Mouse (Mus musculus) kidney, adult 2 months (tissue): ENCODE results near the gene Zp3.

Source experiments
- CTCF ChIP-seq: fragments of 200-500 bp; conservative IDR thresholded peaks from 2 replicates; pipeline ENCODE4 v1.5.1; 2011; ENCODE audit warnings: low read depth, mild to moderate bottlenecking, control low read depth, low read length, moderate library complexity, mixed read lengths; ENCODE audit not compliant: insufficient read depth, insufficient read length
- POLR2A ChIP-seq: fragments of 200-500 bp; IDR thresholded peaks from one replicate; pipeline ENCODE4 v1.6.1; 2011; ENCODE audit warnings: low read depth, low read length, control low read depth

DNA sequence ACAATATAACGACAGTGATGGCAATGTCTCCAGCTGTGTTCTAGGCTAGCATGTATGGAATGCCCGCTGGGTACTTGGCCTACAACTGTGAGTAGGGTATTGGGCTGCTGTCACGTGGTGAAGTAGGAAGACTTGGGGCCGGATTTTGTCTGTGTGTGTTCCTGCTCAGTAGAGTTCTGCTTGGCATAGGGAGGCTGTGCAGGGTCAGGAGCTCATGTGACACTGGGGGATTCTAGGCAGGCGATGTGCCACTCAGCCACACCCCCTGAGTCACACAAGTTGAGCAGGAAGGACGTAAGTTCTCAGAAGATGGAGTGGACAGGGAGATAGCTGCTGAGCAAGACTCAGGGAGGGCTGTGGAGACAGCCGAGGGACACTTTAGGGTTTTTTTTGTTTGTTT lies 27.8 kb downstream of the Zp3 start:
- TF ChIP-seq CTCF (no peak), POLR2A (no peak)
